Mouse (Mus musculus) mature B cell (primary cell): ENCODE measurements around the gene Dmtf1.
"Not testable (repeated sequence)": the region's sequence is repeated elsewhere in the genome, so short reads cannot be mapped to it uniquely, and the experiment has no call there.

ENCODE experiments used
- in situ Hi-C: fragments of 300-500 bp; cut with MboI; formaldehyde crosslinking; loops from 2 replicates; pipeline ENCODE4 v1.14.3; 2019

Dmtf1 gene

DNA sequence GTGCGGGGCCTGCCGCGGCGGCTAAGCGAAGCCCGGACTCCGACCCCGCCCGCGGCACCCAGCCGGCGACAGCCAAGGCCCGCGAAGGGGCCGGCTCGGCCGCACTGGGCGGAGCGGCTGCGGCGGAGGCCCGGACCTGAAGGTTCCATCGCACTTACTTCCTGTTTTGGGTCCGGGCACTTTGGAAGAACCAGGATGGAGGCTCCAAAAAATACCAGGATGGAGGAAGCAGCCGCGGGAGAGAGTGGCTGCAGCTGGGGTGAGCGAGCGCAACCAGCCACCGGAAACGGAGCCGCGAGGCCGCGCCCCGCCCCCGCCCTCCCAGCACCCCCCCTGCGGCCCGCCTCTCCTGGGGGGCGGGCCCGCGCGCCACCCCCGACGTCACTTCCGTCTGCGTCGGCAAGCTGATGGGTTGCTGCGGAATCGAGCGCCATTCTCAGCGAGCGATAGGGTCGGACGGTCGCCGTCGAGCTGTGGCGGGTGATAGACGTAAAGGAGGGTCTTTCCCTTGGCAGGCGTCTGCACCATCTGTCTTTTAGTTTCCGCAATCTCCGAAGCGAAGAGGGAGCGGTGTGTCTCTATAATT, at the start of gene Dmtf1:
Dmtf1 (minus strand) TSS at position 321 of the 586 bp plus-strand sequence.
- in situ Hi-C loops: no loop called here

- in situ Hi-C loops: no loop called here
Observed at GRCm38 (mm10) chr5:9186467-9186866, 24.9 kb upstream of the Dmtf1 start.

DNA sequence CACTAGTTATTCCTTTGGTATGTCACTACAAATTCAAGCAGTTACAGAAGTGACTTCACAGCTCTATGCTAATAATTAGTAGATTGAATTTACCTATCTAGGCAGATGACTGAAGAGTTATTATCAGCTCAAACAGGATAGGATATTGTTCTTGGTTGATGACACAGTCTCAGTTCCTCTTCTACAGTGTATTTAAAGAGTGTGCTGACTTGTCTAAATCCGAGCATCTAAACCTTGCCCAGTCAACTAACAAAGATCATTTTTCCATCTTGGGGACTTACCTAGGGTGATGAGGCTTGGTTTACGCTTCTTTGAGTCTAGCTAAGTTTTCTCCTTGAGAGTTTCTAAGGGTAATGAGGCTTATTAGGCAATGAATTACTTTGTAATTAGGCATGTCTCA, 11.7 kb upstream of the Dmtf1 start:
- in situ Hi-C loops: loop anchor here (5.0 kb wide), 1 partner anchor 249 kb away; no protein-coding TSS in a partner anchor

- in situ Hi-C loops: loop anchor here (5.0 kb wide), 1 partner anchor 253 kb away; no protein-coding TSS in a partner anchor
Observed at GRCm38 (mm10) chr5:9169328-9170005, 7.9 kb upstream of the Dmtf1 start.

GRCm38 (mm10) chr5:9166366-9166765, 4.8 kb upstream of the Dmtf1 start:
- in situ Hi-C loops: no loop called here

- in situ Hi-C loops: not testable (repeated sequence)
Observed at GRCm38 (mm10) chr5:9165151-9165550, 3.6 kb upstream of the Dmtf1 start.

GRCm38 (mm10) chr5:9163411-9163810, 1.8 kb upstream of the Dmtf1 start:
- in situ Hi-C loops: no loop called here

- in situ Hi-C loops: no loop called here
Observed at GRCm38 (mm10) chr5:9162088-9162487, 512 bp upstream of the Dmtf1 start.

DNA sequence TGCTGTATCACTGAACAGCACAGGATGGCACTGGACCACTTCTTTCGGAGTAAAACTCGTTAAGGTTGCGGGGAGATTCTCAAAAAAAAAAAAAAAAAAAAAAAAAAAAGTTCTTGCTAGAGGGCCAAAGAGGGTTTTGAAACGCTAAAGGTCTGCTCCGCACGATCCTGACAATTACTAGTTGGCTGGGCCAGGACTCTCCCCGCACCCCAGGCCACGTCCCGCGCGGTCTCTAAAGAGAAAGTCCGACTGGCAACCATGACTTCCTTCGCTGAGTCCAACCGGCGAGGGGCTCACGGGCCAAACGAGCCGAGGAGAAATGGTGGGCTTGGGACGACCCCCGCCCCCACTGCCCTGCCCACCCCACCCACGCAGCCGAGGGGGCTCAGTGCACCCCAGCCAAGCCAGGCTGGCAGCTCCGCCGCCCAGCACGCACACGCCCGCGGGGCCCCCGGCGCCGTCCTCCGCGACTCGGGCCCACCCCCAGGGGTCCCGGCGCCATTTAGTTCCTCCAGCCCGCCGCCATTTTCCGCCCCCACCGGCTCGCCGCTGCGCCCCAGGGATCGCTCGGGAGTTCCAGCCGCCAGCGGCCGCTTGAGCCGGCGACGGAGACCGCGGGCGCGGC, 633 bp downstream of the Dmtf1 start:
- in situ Hi-C loops: no loop called here

- in situ Hi-C loops: no loop called here
Observed at GRCm38 (mm10) chr5:9157336-9157735, 4.2 kb downstream of the Dmtf1 start.

DNA sequence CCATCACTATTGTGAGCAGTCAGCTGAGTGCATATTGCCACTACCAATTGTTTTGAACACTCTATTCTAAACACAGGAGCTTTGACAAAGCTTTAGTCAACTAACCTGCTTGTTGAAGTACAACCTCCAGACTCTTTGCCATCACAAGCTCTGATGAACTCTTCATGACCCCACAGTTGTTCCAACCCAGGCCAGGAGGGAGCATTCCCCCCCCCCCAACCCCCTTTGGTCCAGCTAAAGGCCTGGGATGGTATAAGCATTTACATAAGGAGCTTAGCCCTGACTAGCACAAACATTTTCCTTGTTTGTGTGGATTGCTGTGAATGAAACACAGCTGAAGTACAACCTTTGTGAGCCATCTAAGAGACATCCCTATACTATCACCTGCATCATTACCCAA, 4.8 kb downstream of the Dmtf1 start:
- in situ Hi-C loops: no loop called here

DNA sequence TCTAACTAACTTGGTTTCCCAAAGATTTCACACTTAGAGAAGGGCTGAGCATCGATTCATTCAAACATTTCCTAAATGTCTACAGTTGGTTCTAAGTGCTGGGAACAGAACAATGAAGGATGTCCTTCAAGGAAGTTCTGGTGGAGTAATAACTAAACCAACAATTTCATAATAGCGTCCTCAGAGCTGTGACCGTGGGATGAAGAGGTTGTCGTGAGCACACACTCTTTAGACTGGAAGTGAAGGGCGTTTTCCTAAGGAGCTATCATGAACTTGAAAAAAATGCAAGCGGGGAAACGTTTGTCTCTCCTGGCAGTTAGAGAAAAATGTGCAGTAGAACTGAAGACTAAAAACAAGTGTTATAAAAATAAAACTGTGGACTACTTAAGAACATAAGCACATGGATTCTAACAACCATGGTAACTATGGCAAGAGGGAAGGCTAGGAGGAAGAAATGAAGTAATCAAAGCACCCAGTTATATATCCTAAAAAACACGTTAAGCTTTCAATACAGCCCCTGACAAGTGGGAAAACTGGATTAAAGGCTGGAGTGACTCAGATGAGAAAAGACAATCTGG, 12.2 kb downstream of the Dmtf1 start:
- in situ Hi-C loops: no loop called here

DNA sequence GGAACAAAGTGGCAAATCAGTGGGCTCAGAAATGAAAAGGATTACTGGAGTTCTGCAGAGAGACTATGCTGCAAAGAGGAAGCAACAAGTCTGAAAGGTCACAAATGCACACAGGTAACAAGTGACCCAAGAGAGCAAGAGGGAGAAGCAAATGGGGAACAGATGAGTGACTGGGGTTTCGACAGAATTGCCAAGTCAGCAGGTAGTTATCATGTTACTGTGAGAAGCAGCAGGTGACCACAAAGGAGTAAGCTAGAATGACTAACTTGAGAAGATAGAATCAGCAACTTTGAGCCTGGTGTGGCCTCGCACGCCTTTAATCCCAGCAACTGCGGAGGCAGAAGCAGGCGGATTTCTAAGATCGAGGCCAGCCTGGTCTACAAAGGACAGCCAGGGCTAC, 19.2 kb downstream of the Dmtf1 start:
- in situ Hi-C loops: no loop called here

DNA sequence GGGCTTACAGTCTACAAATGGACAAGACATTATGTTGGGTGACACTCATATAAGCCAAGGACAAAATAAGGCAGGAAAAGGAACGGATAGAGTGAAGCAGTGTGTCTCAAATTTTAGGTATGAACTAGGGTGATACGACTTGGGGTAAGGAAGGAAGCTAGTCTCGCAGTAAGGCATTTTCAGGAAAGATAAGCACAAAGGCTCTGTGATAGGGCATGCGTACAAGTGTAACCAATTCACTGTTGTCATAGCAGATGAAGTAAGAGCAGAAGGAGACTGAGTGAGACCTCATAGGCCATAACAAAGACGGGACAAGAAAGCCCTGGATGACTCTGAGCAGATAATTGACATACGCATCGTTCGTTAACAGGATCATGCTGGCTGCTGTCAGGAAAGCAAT, 20.9 kb downstream of the Dmtf1 start:
- in situ Hi-C loops: no loop called here

- in situ Hi-C loops: no loop called here
Observed at GRCm38 (mm10) chr5:9135588-9135987, 26.0 kb downstream of the Dmtf1 start.

- in situ Hi-C loops: no loop called here
Observed at GRCm38 (mm10) chr5:9131786-9132185, 29.8 kb downstream of the Dmtf1 start.

DNA sequence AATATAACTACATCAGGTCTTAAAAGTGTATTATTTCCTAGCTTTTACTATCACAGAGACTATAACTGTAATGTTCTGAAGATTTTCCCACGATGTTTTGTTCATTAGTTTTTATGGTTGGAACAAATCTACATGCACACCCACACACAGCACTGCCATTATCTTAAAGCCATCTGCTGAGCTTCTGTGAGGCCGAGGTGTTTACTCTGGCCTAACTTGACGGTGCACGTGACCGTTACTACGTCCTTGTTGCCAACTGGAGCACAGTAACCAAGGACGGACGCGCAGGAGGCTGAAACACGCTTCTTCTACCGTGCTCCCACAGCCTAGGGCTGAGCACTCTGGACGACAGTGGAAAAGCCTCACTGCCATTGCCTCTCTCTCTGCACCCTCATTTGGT, 33.0 kb downstream of the Dmtf1 start:
- in situ Hi-C loops: no loop called here

GRCm38 (mm10) chr5:9124134-9124533, 37.4 kb downstream of the Dmtf1 start:
- in situ Hi-C loops: no loop called here

- in situ Hi-C loops: no loop called here
Observed at GRCm38 (mm10) chr5:9114162-9114561, 47.4 kb downstream of the Dmtf1 start.

- in situ Hi-C loops: no loop called here
Observed at GRCm38 (mm10) chr5:9111759-9112158, 49.8 kb downstream of the Dmtf1 start.

DNA sequence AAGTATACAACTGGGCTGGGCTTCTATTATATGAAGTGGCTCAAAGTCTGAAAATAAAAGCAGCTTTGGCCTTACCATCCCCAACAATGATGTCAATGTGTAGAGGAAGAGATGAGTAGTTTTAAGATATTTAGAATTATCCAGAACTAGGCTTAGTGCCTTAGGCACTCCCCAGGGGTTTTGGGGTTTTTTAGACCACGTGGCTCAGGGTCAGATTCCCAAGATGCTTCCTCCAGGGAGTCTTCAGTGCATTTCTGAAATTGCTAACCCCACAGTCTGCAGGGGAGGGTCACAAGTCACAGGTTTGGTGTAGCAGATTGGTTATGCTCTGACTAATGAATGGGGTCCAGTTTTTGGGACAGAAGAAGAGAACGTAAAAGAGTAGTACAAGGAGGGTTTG, 50.3 kb downstream of the Dmtf1 start:
- in situ Hi-C loops: no loop called here

GRCm38 (mm10) chr5:9109582-9109981, 52.0 kb downstream of the Dmtf1 start:
- in situ Hi-C loops: no loop called here

DNA sequence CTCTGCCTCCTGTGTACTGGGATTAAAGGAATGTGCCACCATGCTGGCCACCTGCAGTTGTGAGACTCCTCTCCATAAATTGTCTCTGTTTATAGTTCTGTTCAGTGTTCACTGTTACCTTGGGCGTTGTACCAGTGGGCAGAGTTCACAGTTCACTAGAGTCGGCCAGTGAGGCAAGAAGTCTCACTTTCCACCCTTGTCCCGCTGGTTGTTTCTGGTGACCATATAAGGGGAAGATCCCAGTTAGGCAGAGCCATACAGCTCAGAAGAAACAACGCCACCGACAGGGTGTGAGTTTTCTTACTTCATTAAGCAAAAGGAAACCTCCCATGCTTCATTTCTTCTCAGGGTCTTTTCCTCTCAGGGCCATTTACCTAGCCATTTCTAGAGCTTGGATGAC, 53.1 kb downstream of the Dmtf1 start:
- in situ Hi-C loops: no loop called here
